Mouse (Mus musculus): ENCODE data around the gene Morc1. TPM values are rescaled to one million over a fixed set of nuclear protein-coding genes. Genes with fewer than 3 reads are reported as not detected.

The Morc1 gene
- polyA plus RNA-seq, 1 experiment: 0.15 TPM

GRCm38 (mm10) chr16:48412246-48412645, 18.8 kb upstream of the Morc1 start, which contains the start of gene Gm5485:
TSS of gene Gm5485 (minus strand) at chr16:48412416.
- TF ChIP-seq POLR2A (IDR thresholded peaks at IDR 0.05; ENCODE audit: borderline replicate concordance, extremely low read depth, low read depth, low read length): no peak
- no peak for TF ChIP-seq CTCF (IDR thresholded peaks at IDR 0.05; ENCODE audit: insufficient read depth, low read length)
- H3K4me3 ChIP-seq (replicated peaks; ENCODE audit: extremely low read depth, low read depth, low read length): no peak within 1 kb of the TSS
- 87% methylated on average over 1 of the region's 1 CpGs for WGBS
- H3K4me1 ChIP-seq (ENCODE audit: control insufficient read depth, insufficient read depth, low read length): no peaks in the 10 kb centered on the region
- DNase-seq: no peak

- no peaks in the 10 kb centered on the region for H3K4me1 ChIP-seq (ENCODE audit: control insufficient read depth, insufficient read depth, low read length)
- DNase-seq: no peak
- H3K4me3 ChIP-seq (replicated peaks; ENCODE audit: extremely low read depth, low read depth, low read length): no peak overlapping the region
- WGBS: 41% methylated on average over 3 of the region's 3 CpGs
- no peak for TF ChIP-seq POLR2A (IDR thresholded peaks at IDR 0.05; ENCODE audit: borderline replicate concordance, extremely low read depth, low read depth, low read length)
- TF ChIP-seq CTCF (IDR thresholded peaks at IDR 0.05; ENCODE audit: insufficient read depth, low read length): no peak
These were observed 12.5 kb upstream of the Morc1 start for GRCm38 (mm10) chr16:48418557-48418956.

- WGBS: 53% methylated on average over 2 of the region's 2 CpGs
- DNase-seq: no peak
- no peaks in the 10 kb centered on the region for H3K4me1 ChIP-seq (ENCODE audit: control insufficient read depth, insufficient read depth, low read length)
- H3K4me3 ChIP-seq (replicated peaks; ENCODE audit: extremely low read depth, low read depth, low read length): no peak overlapping the region
- TF ChIP-seq POLR2A (IDR thresholded peaks at IDR 0.05; ENCODE audit: borderline replicate concordance, extremely low read depth, low read depth, low read length) (no peak), CTCF (IDR thresholded peaks at IDR 0.05; ENCODE audit: insufficient read depth, low read length) (no peak)
These were observed 12.0 kb upstream of the Morc1 start for GRCm38 (mm10) chr16:48419035-48419434.

- no peaks in the 10 kb centered on the region for H3K4me1 ChIP-seq (ENCODE audit: control insufficient read depth, insufficient read depth, low read length)
- 38% methylated on average over 2 of the region's 2 CpGs for WGBS
- TF ChIP-seq CTCF (IDR thresholded peaks at IDR 0.05; ENCODE audit: insufficient read depth, low read length): no peak
- no peak for TF ChIP-seq POLR2A (IDR thresholded peaks at IDR 0.05; ENCODE audit: borderline replicate concordance, extremely low read depth, low read depth, low read length)
- DNase-seq: no peak
- no peak overlapping the region for H3K4me3 ChIP-seq (replicated peaks; ENCODE audit: extremely low read depth, low read depth, low read length)
These were observed 8.5 kb upstream of the Morc1 start for GRCm38 (mm10) chr16:48422501-48422900.

GRCm38 (mm10) chr16:48424069-48424468, 7.0 kb upstream of the Morc1 start:
- TF ChIP-seq CTCF (IDR thresholded peaks at IDR 0.05; ENCODE audit: insufficient read depth, low read length) (no peak), POLR2A (IDR thresholded peaks at IDR 0.05; ENCODE audit: borderline replicate concordance, extremely low read depth, low read depth, low read length) (no peak)
- H3K4me3 ChIP-seq (replicated peaks; ENCODE audit: extremely low read depth, low read depth, low read length): no peak overlapping the region
- no peak for DNase-seq
- 87% methylated on average over 4 of the region's 4 CpGs for WGBS
- H3K4me1 ChIP-seq (ENCODE audit: control insufficient read depth, insufficient read depth, low read length): no peaks in the 10 kb centered on the region

- H3K4me3 ChIP-seq (replicated peaks; ENCODE audit: extremely low read depth, low read depth, low read length): no peak overlapping the region
- WGBS: 73% methylated on average over 1 of the region's 1 CpGs
- DNase-seq: no peak
These were observed 1.6 kb upstream of the Morc1 start for GRCm38 (mm10) chr16:48429427-48429826.

GRCm38 (mm10) chr16:48435454-48435853, 4.4 kb downstream of the Morc1 start:
- H3K4me3 ChIP-seq (replicated peaks; ENCODE audit: extremely low read depth, low read depth, low read length): no peak overlapping the region
- TF ChIP-seq POLR2A (IDR thresholded peaks at IDR 0.05; ENCODE audit: borderline replicate concordance, extremely low read depth, low read depth, low read length) (no peak), CTCF (IDR thresholded peaks at IDR 0.05; ENCODE audit: insufficient read depth, low read length) (no peak)
- no peaks in the 10 kb centered on the region for H3K4me1 ChIP-seq (ENCODE audit: control insufficient read depth, insufficient read depth, low read length)
- 29% methylated on average over 1 of the region's 1 CpGs for WGBS
- DNase-seq: no peak

More at GRCm38 (mm10) chr16:48429427-48429826, 1.6 kb upstream of the Morc1 start:
- H3K4me1 ChIP-seq (ENCODE audit: control insufficient read depth, insufficient read depth, low read length): no peaks in the 10 kb centered on the region
- no peak for TF ChIP-seq CTCF (IDR thresholded peaks at IDR 0.05; ENCODE audit: insufficient read depth, low read length)
- no peak for TF ChIP-seq POLR2A (IDR thresholded peaks at IDR 0.05; ENCODE audit: borderline replicate concordance, extremely low read depth, low read depth, low read length)

- DNase-seq: no peak
- Histone ChIP-seq H3K4me1 (ENCODE audit: control insufficient read depth, insufficient read depth, low read length) (no peaks in the 10 kb centered on the region), H3K4me3 (replicated peaks; ENCODE audit: extremely low read depth, low read depth, low read length) (no peak overlapping the region)
- TF ChIP-seq CTCF (IDR thresholded peaks at IDR 0.05; ENCODE audit: insufficient read depth, low read length) (no peak), POLR2A (IDR thresholded peaks at IDR 0.05; ENCODE audit: borderline replicate concordance, extremely low read depth, low read depth, low read length) (no peak)
These were observed 6.4 kb downstream of the Morc1 start for GRCm38 (mm10) chr16:48437476-48437875.

GRCm38 (mm10) chr16:48444589-48444988, 13.6 kb downstream of the Morc1 start:
- DNase-seq: no peak
- TF ChIP-seq CTCF (IDR thresholded peaks at IDR 0.05; ENCODE audit: insufficient read depth, low read length) (no peak), POLR2A (IDR thresholded peaks at IDR 0.05; ENCODE audit: borderline replicate concordance, extremely low read depth, low read depth, low read length) (no peak)
- WGBS: 94% methylated on average over 5 of the region's 5 CpGs
- no peaks in the 10 kb centered on the region for H3K4me1 ChIP-seq (ENCODE audit: control insufficient read depth, insufficient read depth, low read length)
- no peak overlapping the region for H3K4me3 ChIP-seq (replicated peaks; ENCODE audit: extremely low read depth, low read depth, low read length)

GRCm38 (mm10) chr16:48446161-48446925, 15.3 kb downstream of the Morc1 start:
- no peak for DNase-seq
- no peak overlapping the region for H3K4me3 ChIP-seq (replicated peaks; ENCODE audit: extremely low read depth, low read depth, low read length)
- TF ChIP-seq CTCF (IDR thresholded peaks at IDR 0.05; ENCODE audit: insufficient read depth, low read length): no peak
- TF ChIP-seq POLR2A (IDR thresholded peaks at IDR 0.05; ENCODE audit: borderline replicate concordance, extremely low read depth, low read depth, low read length): no peak
- 70% methylated on average over 8 of the region's 8 CpGs for WGBS
- no peaks in the 10 kb centered on the region for H3K4me1 ChIP-seq (ENCODE audit: control insufficient read depth, insufficient read depth, low read length)
